Mouse (Mus musculus) gastrocnemius, adult 18-20 months (tissue): ENCODE results near the gene Cox4i1. TPM values are rescaled to one million over a fixed set of nuclear protein-coding genes. Genes with fewer than 3 reads are reported as not detected.

Experiments
- DNase-seq: peaks from one replicate; pipeline ENCODE4 v3.0.0; 2021; ENCODE audit warnings: low spot score
- total RNA-seq, 2 experiments: library from RNA; stranded (reverse); gene quantifications; 2 replicates each; pipeline ENCODE4 v1.2.3; 2021

Gene Cox4i1
- total RNA-seq, 2 experiments from 2014 or later = 1,486 to 1,625 TPM

GRCm38 (mm10) chr8:120688511-120688910, 20.5 kb downstream of the Cox4i1 start:
- no peak for DNase-seq

- DNase-seq = no peak
Measured at GRCm38 (mm10) chr8:120692934-120693333, 24.9 kb downstream of the Cox4i1 start.

GRCm38 (mm10) chr8:120693861-120694493, 26.0 kb downstream of the Cox4i1 start:
- DNase-seq = peak; percentile 70

- no peak for DNase-seq
Measured at GRCm38 (mm10) chr8:120696401-120697153, 28.6 kb downstream of the Cox4i1 start.

- DNase-seq = no peak
Measured at GRCm38 (mm10) chr8:120697154-120697978, 29.3 kb downstream of the Cox4i1 start.

- no peak for DNase-seq
Measured at GRCm38 (mm10) chr8:120697979-120698272, 29.9 kb downstream of the Cox4i1 start.

- DNase-seq = no peak
Measured at GRCm38 (mm10) chr8:120698426-120698825, 30.4 kb downstream of the Cox4i1 start.

GRCm38 (mm10) chr8:120699079-120699478, 31.1 kb downstream of the Cox4i1 start:
- no peak for DNase-seq

- no peak for DNase-seq
Measured at GRCm38 (mm10) chr8:120699565-120699964, 31.5 kb downstream of the Cox4i1 start.

- no peak for DNase-seq
Measured at GRCm38 (mm10) chr8:120700053-120700452, 32.0 kb downstream of the Cox4i1 start.

- no peak for DNase-seq
Measured at GRCm38 (mm10) chr8:120701758-120702465, 33.9 kb downstream of the Cox4i1 start.

- DNase-seq = peak; percentile 49
Measured at GRCm38 (mm10) chr8:120704203-120704602, 36.2 kb downstream of the Cox4i1 start.

- no peak for DNase-seq
Measured at GRCm38 (mm10) chr8:120705163-120705562, 37.1 kb downstream of the Cox4i1 start.

- no peak for DNase-seq
Measured at GRCm38 (mm10) chr8:120706193-120706592, 38.2 kb downstream of the Cox4i1 start.

GRCm38 (mm10) chr8:120709176-120709575, 41.2 kb downstream of the Cox4i1 start:
- no peak for DNase-seq

GRCm38 (mm10) chr8:120715200-120715599, 47.2 kb downstream of the Cox4i1 start:
- DNase-seq = no peak

GRCm38 (mm10) chr8:120715996-120716680, 48.1 kb downstream of the Cox4i1 start:
- DNase-seq = no peak

GRCm38 (mm10) chr8:120719586-120720236, 51.7 kb downstream of the Cox4i1 start:
- DNase-seq = no peak

- no peak for DNase-seq
Measured at GRCm38 (mm10) chr8:120723025-120723424, 55.0 kb downstream of the Cox4i1 start.
